Mouse (Mus musculus): ENCODE data around the gene Ankrd31. TPM values are rescaled to one million over a fixed set of nuclear protein-coding genes. Genes with fewer than 3 reads are reported as not detected.

Gene Ankrd31
- polyA plus RNA-seq, 1 experiment from 2014 or later: not detected

- no peak overlapping the region for H3K9ac ChIP-seq (ENCODE audit: low read depth, low read length)
- WGBS: 64% methylated on average over 3 of the region's 3 CpGs
- no peak overlapping the region for H3K4me2 ChIP-seq (ENCODE audit: low read depth, low read length)
- H3K27me3 ChIP-seq (replicated peaks; ENCODE audit: control insufficient read depth, insufficient read depth, low read length): no peaks in the 10 kb centered on the region
- no peak for DNase-seq (ENCODE audit: low spot score)
- H3K4me1 ChIP-seq (ENCODE audit: control insufficient read depth, insufficient read depth, low read length): no peaks in the 10 kb centered on the region
- H3K36me3 ChIP-seq (ENCODE audit: control insufficient read depth, insufficient read depth, low read length): no peaks in the 10 kb centered on the region
- no peak overlapping the region for H3K27ac ChIP-seq (replicated peaks; ENCODE audit: low read depth, low read length)
- no peak overlapping the region for H3K4me3 ChIP-seq (ENCODE audit: low read depth, low read length)
- H3K9me3 ChIP-seq (ENCODE audit: control insufficient read depth, low read length): no peaks in the 10 kb centered on the region
- no peak for ATAC-seq (ENCODE audit: low read depth)
Observed at GRCm38 (mm10) chr13:96795301-96795700, 47.2 kb downstream of the Ankrd31 start.

DNA sequence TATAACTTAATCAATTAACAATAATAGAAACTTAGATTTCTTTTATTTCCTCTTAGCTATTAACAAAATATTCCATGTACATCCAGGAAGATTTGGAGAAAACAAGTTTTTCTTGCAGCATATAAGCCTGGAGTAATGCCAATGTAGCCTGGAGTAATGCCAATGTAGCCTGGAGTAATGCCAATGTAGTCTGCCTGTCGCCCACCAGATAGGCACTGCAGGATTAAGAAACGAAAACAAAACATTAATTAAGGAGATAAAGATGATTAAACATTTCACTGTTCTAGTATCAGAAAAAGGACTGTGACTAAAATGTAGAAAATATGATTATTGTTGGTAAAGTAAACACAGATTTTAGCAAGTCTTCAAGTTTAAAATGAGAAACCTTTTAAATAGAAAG is 49.4 kb downstream of the Ankrd31 start:
- Histone ChIP-seq H3K36me3 (ENCODE audit: control insufficient read depth, insufficient read depth, low read length) (no peaks in the 10 kb centered on the region), H3K27ac (replicated peaks; ENCODE audit: low read depth, low read length) (no peak overlapping the region), H3K9ac (ENCODE audit: low read depth, low read length) (no peak overlapping the region), H3K9me3 (ENCODE audit: control insufficient read depth, low read length) (no peaks in the 10 kb centered on the region), H3K4me2 (ENCODE audit: low read depth, low read length) (no peak overlapping the region), H3K4me1 (ENCODE audit: control insufficient read depth, insufficient read depth, low read length) (no peaks in the 10 kb centered on the region), H3K27me3 (replicated peaks; ENCODE audit: control insufficient read depth, insufficient read depth, low read length) (no peaks in the 10 kb centered on the region), H3K4me3 (ENCODE audit: low read depth, low read length) (no peak overlapping the region)
- 29% methylated on average over 2 of the region's 2 CpGs for WGBS
- peak; percentile 2 for DNase-seq (ENCODE audit: low spot score)
- ATAC-seq (ENCODE audit: low read depth): no peak

DNA sequence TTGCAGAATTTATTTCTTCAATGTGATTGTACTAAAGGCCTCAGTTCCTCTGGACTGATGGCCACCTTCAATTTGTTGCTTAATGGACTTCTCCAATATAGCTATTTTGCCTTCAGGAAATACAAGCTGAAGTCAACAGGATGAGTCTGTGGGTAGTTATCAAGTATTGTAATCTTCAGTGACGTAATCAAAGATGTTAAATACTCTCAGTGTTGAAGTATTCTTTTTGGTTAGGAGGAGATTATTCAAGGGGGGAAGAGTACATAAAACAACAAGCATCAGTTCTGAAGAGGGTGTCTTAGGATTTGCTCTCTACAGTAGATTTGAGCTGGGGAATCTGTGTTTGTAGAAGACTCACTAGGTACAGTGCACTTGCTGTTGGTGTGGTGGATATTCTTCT is 101.7 kb downstream of the Ankrd31 start:
- DNase-seq (ENCODE audit: low spot score): no peak
- H3K9me3 ChIP-seq (ENCODE audit: control insufficient read depth, low read length): no peaks in the 10 kb centered on the region
- H3K27me3 ChIP-seq (replicated peaks; ENCODE audit: control insufficient read depth, insufficient read depth, low read length): no peaks in the 10 kb centered on the region
- no peak overlapping the region for H3K9ac ChIP-seq (ENCODE audit: low read depth, low read length)
- H3K4me3 ChIP-seq (ENCODE audit: low read depth, low read length): no peak overlapping the region
- H3K4me2 ChIP-seq (ENCODE audit: low read depth, low read length): no peak overlapping the region
- no peaks in the 10 kb centered on the region for H3K4me1 ChIP-seq (ENCODE audit: control insufficient read depth, insufficient read depth, low read length)
- H3K27ac ChIP-seq (replicated peaks; ENCODE audit: low read depth, low read length): no peak overlapping the region
- 86% methylated on average over 1 of the region's 1 CpGs for WGBS
- no peaks in the 10 kb centered on the region for H3K36me3 ChIP-seq (ENCODE audit: control insufficient read depth, insufficient read depth, low read length)
- no peak for ATAC-seq (ENCODE audit: low read depth)

DNA sequence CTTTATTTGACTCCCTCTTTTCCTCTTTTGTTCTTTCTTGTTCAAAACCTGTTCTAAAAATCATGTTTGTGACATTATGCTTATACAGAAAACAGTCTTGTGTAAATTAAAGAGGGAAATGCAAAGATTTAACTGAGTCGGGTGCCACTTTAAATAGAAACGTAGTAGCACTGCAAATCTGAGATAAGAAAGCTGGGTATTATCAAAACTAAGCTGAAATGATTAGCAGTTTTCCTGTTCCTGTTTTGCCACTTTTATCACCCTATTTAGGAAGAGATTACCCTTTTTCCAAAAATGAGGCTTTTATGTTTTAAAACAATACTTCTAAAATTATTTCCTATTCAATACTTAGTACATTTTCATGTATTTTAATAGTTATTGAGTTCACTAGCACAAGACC is 104.1 kb downstream of the Ankrd31 start:
- DNase-seq (ENCODE audit: low spot score) (no peak), ATAC-seq (ENCODE audit: low read depth) (no peak)
- H3K4me2 ChIP-seq (ENCODE audit: low read depth, low read length): no peak overlapping the region
- H3K4me1 ChIP-seq (ENCODE audit: control insufficient read depth, insufficient read depth, low read length): no peaks in the 10 kb centered on the region
- no peak overlapping the region for H3K9ac ChIP-seq (ENCODE audit: low read depth, low read length)
- 62% methylated on average over 2 of the region's 2 CpGs for WGBS
- H3K36me3 ChIP-seq (ENCODE audit: control insufficient read depth, insufficient read depth, low read length): no peaks in the 10 kb centered on the region
- H3K9me3 ChIP-seq (ENCODE audit: control insufficient read depth, low read length): no peaks in the 10 kb centered on the region
- no peak overlapping the region for H3K4me3 ChIP-seq (ENCODE audit: low read depth, low read length)
- H3K27ac ChIP-seq (replicated peaks; ENCODE audit: low read depth, low read length): no peak overlapping the region
- H3K27me3 ChIP-seq (replicated peaks; ENCODE audit: control insufficient read depth, insufficient read depth, low read length): no peaks in the 10 kb centered on the region

GRCm38 (mm10) chr13:96853256-96853655 is 105.2 kb downstream of the Ankrd31 start:
- H3K27me3 ChIP-seq (replicated peaks; ENCODE audit: control insufficient read depth, insufficient read depth, low read length): no peaks in the 10 kb centered on the region
- H3K4me1 ChIP-seq (ENCODE audit: control insufficient read depth, insufficient read depth, low read length): no peaks in the 10 kb centered on the region

GRCm38 (mm10) chr13:96855191-96855590 is 107.1 kb downstream of the Ankrd31 start:
- H3K4me2 ChIP-seq (ENCODE audit: low read depth, low read length): no peak overlapping the region
- H3K27me3 ChIP-seq (replicated peaks; ENCODE audit: control insufficient read depth, insufficient read depth, low read length): no peaks in the 10 kb centered on the region
- WGBS: 21% methylated on average over 3 of the region's 3 CpGs
- ATAC-seq (ENCODE audit: low read depth) (no peak), DNase-seq (ENCODE audit: low spot score) (peak; percentile 58)
- no peaks in the 10 kb centered on the region for H3K4me1 ChIP-seq (ENCODE audit: control insufficient read depth, insufficient read depth, low read length)
- H3K4me3 ChIP-seq (ENCODE audit: low read depth, low read length): no peak overlapping the region
- H3K27ac ChIP-seq (replicated peaks; ENCODE audit: low read depth, low read length): no peak overlapping the region
- H3K9me3 ChIP-seq (ENCODE audit: control insufficient read depth, low read length): no peaks in the 10 kb centered on the region
- no peaks in the 10 kb centered on the region for H3K36me3 ChIP-seq (ENCODE audit: control insufficient read depth, insufficient read depth, low read length)
- H3K9ac ChIP-seq (ENCODE audit: low read depth, low read length): no peak overlapping the region

More at GRCm38 (mm10) chr13:96853256-96853655, 105.2 kb downstream of the Ankrd31 start:
- ATAC-seq (ENCODE audit: low read depth): no peak
- Histone ChIP-seq H3K27ac (replicated peaks; ENCODE audit: low read depth, low read length) (no peak overlapping the region), H3K36me3 (ENCODE audit: control insufficient read depth, insufficient read depth, low read length) (no peaks in the 10 kb centered on the region), H3K9me3 (ENCODE audit: control insufficient read depth, low read length) (no peaks in the 10 kb centered on the region), H3K4me3 (ENCODE audit: low read depth, low read length) (no peak overlapping the region), H3K9ac (ENCODE audit: low read depth, low read length) (no peak overlapping the region), H3K4me2 (ENCODE audit: low read depth, low read length) (no peak overlapping the region)
- no peak for DNase-seq (ENCODE audit: low spot score)
- 46% methylated on average over 1 of the region's 1 CpGs for WGBS

DNA sequence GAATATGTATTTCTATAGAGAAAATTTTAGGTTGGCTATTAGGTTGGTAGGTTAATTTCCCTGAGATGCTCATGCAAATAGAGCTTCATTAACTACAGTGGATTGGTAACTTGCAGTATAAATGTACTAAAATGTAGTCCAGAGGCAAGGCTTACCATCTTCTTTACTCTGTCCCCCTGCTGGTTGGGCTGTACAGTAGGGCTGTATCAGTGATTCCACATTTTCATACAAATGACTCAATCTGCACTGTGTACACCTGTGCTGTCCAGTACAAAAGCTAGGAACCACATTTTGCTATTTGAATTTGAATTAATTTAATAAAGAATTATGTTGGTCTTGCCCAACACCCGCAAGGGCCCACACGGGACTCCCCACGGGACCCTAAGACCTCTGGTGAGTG is 111.1 kb downstream of the Ankrd31 start:
- DNase-seq (ENCODE audit: low spot score) (no peak), ATAC-seq (ENCODE audit: low read depth) (no peak)
- Histone ChIP-seq H3K4me1 (ENCODE audit: control insufficient read depth, insufficient read depth, low read length) (no peaks in the 10 kb centered on the region), H3K36me3 (ENCODE audit: control insufficient read depth, insufficient read depth, low read length) (no peaks in the 10 kb centered on the region), H3K27ac (replicated peaks; ENCODE audit: low read depth, low read length) (no peak overlapping the region), H3K9me3 (ENCODE audit: control insufficient read depth, low read length) (no peaks in the 10 kb centered on the region), H3K9ac (ENCODE audit: low read depth, low read length) (no peak overlapping the region), H3K4me3 (ENCODE audit: low read depth, low read length) (no peak overlapping the region), H3K27me3 (replicated peaks; ENCODE audit: control insufficient read depth, insufficient read depth, low read length) (no peaks in the 10 kb centered on the region), H3K4me2 (ENCODE audit: low read depth, low read length) (no peak overlapping the region)
- 92% methylated on average over 3 of the region's 3 CpGs for WGBS

- no peak overlapping the region for H3K4me3 ChIP-seq (ENCODE audit: low read depth, low read length)
- H3K27me3 ChIP-seq (replicated peaks; ENCODE audit: control insufficient read depth, insufficient read depth, low read length): no peaks in the 10 kb centered on the region
- WGBS: 76% methylated on average over 4 of the region's 4 CpGs
- H3K36me3 ChIP-seq (ENCODE audit: control insufficient read depth, insufficient read depth, low read length): no peaks in the 10 kb centered on the region
- no peak overlapping the region for H3K4me2 ChIP-seq (ENCODE audit: low read depth, low read length)
- ATAC-seq (ENCODE audit: low read depth) (no peak), DNase-seq (ENCODE audit: low spot score) (no peak)
- H3K27ac ChIP-seq (replicated peaks; ENCODE audit: low read depth, low read length): no peak overlapping the region
- H3K9me3 ChIP-seq (ENCODE audit: control insufficient read depth, low read length): no peaks in the 10 kb centered on the region
- H3K4me1 ChIP-seq (ENCODE audit: control insufficient read depth, insufficient read depth, low read length): no peaks in the 10 kb centered on the region
- no peak overlapping the region for H3K9ac ChIP-seq (ENCODE audit: low read depth, low read length)
Observed at GRCm38 (mm10) chr13:96870742-96871141, 122.7 kb downstream of the Ankrd31 start.

GRCm38 (mm10) chr13:96874071-96874470 is 126.0 kb downstream of the Ankrd31 start:
- Histone ChIP-seq H3K4me2 (ENCODE audit: low read depth, low read length) (no peak overlapping the region), H3K9ac (ENCODE audit: low read depth, low read length) (no peak overlapping the region), H3K36me3 (ENCODE audit: control insufficient read depth, insufficient read depth, low read length) (no peaks in the 10 kb centered on the region), H3K27me3 (replicated peaks; ENCODE audit: control insufficient read depth, insufficient read depth, low read length) (no peaks in the 10 kb centered on the region), H3K9me3 (ENCODE audit: control insufficient read depth, low read length) (no peaks in the 10 kb centered on the region), H3K4me3 (ENCODE audit: low read depth, low read length) (no peak overlapping the region), H3K4me1 (ENCODE audit: control insufficient read depth, insufficient read depth, low read length) (no peaks in the 10 kb centered on the region), H3K27ac (replicated peaks; ENCODE audit: low read depth, low read length) (no peak overlapping the region)
- no peak for DNase-seq (ENCODE audit: low spot score)
- no peak for ATAC-seq (ENCODE audit: low read depth)
